Mouse (Mus musculus) cerebellum, postnatal 25 days (tissue): Measurements from ENCODE around the gene Xpnpep3.

ENCODE experiments used
- DNase-seq, 2 experiments: peaks; one replicate each; pipeline ENCODE4 v3.0.0; 2021; ENCODE audit warnings: mixed read lengths in 2 of 2

The Xpnpep3 gene

DNA sequence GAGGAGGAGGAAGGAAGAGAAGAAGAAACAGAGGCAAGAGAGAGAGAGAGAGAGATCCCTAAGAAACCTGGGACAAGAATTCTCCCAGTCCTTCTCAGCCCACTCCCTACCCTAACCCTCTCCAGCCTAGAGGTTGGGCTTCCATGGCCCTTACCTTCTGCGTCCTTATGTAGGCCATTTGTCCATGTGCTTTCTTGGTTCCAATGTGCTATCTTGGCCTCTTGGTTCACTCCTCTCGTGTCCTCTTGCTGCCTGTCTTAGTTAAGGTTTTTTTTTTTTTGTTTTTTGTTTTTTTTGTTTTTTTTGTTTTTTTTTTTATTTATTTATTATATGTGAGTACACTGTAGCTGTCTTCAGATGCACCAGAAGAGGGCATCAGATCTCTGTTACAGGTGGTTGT is 83.0 kb downstream of the Xpnpep3 start:
- no peak for DNase-seq

DNA sequence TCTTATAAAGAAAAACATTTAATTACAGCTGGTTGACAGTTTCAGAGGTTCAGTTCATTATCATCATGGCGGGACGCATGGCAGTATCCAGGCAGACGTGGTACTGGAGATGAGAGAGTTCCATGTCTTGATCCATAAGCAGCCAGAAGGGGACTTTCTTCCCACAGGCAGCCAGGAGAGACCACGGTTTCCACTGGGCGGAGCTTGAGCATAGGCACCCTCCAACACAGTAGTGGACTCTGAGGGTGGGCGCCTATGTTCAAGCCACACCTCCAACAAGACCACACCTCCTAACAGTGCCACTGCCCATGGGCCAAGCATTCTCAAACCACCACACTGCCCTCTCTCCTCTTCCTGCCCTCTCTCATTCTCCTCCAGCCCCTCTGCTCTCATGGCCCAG is 83.8 kb downstream of the Xpnpep3 start:
- no peak for DNase-seq

DNA sequence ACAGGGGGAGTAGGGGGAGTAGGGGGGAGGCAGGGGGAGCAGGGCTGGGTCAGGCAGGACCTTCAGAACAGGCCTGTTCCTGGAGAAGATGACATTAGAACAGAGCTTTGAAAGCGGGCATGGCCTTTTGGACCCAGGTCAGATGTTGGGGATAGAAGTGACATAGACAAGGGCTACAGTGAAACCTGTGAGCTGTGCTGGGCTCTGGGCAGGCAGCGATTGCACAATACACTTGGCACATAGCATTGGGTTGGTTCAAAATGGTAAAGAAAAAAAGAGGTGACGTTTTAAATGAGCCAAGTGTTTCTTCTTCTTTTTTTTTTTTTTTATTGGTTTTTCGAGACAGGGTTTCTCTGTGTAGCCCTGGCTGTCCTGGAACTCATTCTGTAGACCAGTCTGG is 85.5 kb downstream of the Xpnpep3 start:
- DNase-seq = no peak

DNA sequence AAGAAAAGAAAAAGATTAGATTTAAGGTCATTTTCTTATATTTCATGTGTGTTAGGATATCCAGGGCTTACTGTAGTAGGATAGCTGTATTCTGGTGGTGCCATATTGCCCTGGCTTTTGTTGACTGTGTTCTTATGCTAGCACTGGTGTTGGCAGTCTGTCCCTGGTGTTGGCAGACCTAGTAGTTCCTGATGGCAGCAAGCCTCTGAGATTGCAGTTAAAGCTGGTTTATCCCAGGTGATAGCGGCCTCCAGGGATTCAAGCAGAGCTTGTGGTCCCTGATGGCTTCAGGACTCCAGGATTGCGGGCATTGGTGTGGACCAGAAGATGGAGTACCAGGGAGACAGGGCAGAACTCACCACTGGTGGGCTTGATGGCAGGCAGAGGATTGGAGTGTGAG is 103.5 kb downstream of the Xpnpep3 start:
- no peak for DNase-seq

DNA sequence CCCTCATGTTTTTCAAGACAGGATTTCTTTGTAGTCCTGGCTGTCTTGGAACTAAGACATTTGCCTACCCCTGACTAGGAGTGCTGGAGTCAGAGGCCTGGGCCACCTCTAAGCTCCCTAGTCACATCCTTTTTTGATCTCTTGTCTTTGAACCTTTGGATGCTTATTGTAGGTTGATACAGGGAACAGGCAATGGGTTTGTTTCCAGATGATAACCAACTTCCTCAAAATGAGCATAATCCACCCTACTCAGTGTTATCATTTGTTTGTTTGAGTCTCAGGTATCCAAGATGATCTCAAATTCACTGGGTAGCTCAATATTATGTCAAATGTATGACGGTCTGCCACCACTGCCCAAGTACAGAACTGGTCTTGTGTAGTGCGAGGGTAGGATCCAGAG is 104.1 kb downstream of the Xpnpep3 start:
- no peak for DNase-seq
